Mouse (Mus musculus): Measurements from ENCODE around the gene B4galt1. TPM values are rescaled to one million over a fixed set of nuclear protein-coding genes. Genes with fewer than 3 reads are reported as not detected.
A peak's percentile ranks its signal among the peaks of the same experiment; 100 is the strongest.
"Not testable (repeated sequence)": the region's sequence is repeated elsewhere in the genome, so short reads cannot be mapped to it uniquely, and the experiment has no call there.

The B4galt1 gene
- total RNA-seq, 1 experiment from 2014 or later, result 31.2 TPM

- not testable (repeated sequence) for ATAC-seq (ENCODE audit: extremely low read depth, insufficient number of reproducible peaks, low FRiP score, poor library complexity, severe bottlenecking)
These were observed 54.8 kb downstream of the B4galt1 start for GRCm38 (mm10) chr4:40798833-40799555.

GRCm38 (mm10) chr4:40795761-40796160 is 58.0 kb downstream of the B4galt1 start:
- ATAC-seq (ENCODE audit: extremely low read depth, insufficient number of reproducible peaks, low FRiP score, poor library complexity, severe bottlenecking), result no peak

- no peak for ATAC-seq (ENCODE audit: extremely low read depth, insufficient number of reproducible peaks, low FRiP score, poor library complexity, severe bottlenecking)
These were observed 59.5 kb downstream of the B4galt1 start for GRCm38 (mm10) chr4:40794320-40794719.

- ATAC-seq (ENCODE audit: extremely low read depth, insufficient number of reproducible peaks, low FRiP score, poor library complexity, severe bottlenecking), result no peak
These were observed 62.6 kb downstream of the B4galt1 start for GRCm38 (mm10) chr4:40791176-40791575.

GRCm38 (mm10) chr4:40786578-40786977 is 67.2 kb downstream of the B4galt1 start:
- ATAC-seq (ENCODE audit: extremely low read depth, insufficient number of reproducible peaks, low FRiP score, poor library complexity, severe bottlenecking), result no peak

- ATAC-seq (ENCODE audit: extremely low read depth, insufficient number of reproducible peaks, low FRiP score, poor library complexity, severe bottlenecking), result no peak
These were observed 68.1 kb downstream of the B4galt1 start for GRCm38 (mm10) chr4:40785620-40786166.

GRCm38 (mm10) chr4:40784556-40785169 is 69.1 kb downstream of the B4galt1 start:
- no peak for ATAC-seq (ENCODE audit: extremely low read depth, insufficient number of reproducible peaks, low FRiP score, poor library complexity, severe bottlenecking)

- ATAC-seq (ENCODE audit: extremely low read depth, insufficient number of reproducible peaks, low FRiP score, poor library complexity, severe bottlenecking), result no peak
These were observed 70.8 kb downstream of the B4galt1 start for GRCm38 (mm10) chr4:40783049-40783448.

GRCm38 (mm10) chr4:40781797-40782495 is 71.9 kb downstream of the B4galt1 start:
- ATAC-seq (ENCODE audit: extremely low read depth, insufficient number of reproducible peaks, low FRiP score, poor library complexity, severe bottlenecking), result peak; percentile 45

- peak; percentile 50 for ATAC-seq (ENCODE audit: extremely low read depth, insufficient number of reproducible peaks, low FRiP score, poor library complexity, severe bottlenecking)
These were observed 72.7 kb downstream of the B4galt1 start for GRCm38 (mm10) chr4:40781143-40781542.

- ATAC-seq (ENCODE audit: extremely low read depth, insufficient number of reproducible peaks, low FRiP score, poor library complexity, severe bottlenecking), result no peak
These were observed 75.1 kb downstream of the B4galt1 start for GRCm38 (mm10) chr4:40778656-40779055.

- no peak for ATAC-seq (ENCODE audit: extremely low read depth, insufficient number of reproducible peaks, low FRiP score, poor library complexity, severe bottlenecking)
These were observed 76.7 kb downstream of the B4galt1 start for GRCm38 (mm10) chr4:40777116-40777515.

GRCm38 (mm10) chr4:40776416-40776815 is 77.4 kb downstream of the B4galt1 start:
- ATAC-seq (ENCODE audit: extremely low read depth, insufficient number of reproducible peaks, low FRiP score, poor library complexity, severe bottlenecking), result no peak

- ATAC-seq (ENCODE audit: extremely low read depth, insufficient number of reproducible peaks, low FRiP score, poor library complexity, severe bottlenecking), result peak; percentile 83
These were observed 79.2 kb downstream of the B4galt1 start for GRCm38 (mm10) chr4:40774279-40775259.

GRCm38 (mm10) chr4:40759876-40760275 is 93.9 kb downstream of the B4galt1 start:
- no peak for ATAC-seq (ENCODE audit: extremely low read depth, insufficient number of reproducible peaks, low FRiP score, poor library complexity, severe bottlenecking)

GRCm38 (mm10) chr4:40757780-40758420 is 95.9 kb downstream of the B4galt1 start, which contains the start of gene Smu1:
Gene Smu1, minus strand, starts transcription at chr4:40757923.
- ATAC-seq (ENCODE audit: extremely low read depth, insufficient number of reproducible peaks, low FRiP score, poor library complexity, severe bottlenecking), result peak; percentile 98

- peak; percentile 3; the same call in 1 of the 2 replicates for ATAC-seq (ENCODE audit: extremely low read depth, insufficient number of reproducible peaks, low FRiP score, poor library complexity, severe bottlenecking)
These were observed 96.5 kb downstream of the B4galt1 start for GRCm38 (mm10) chr4:40757157-40757779.
